Mouse (Mus musculus) G1E (cell line): ENCODE results near the gene Aurka.

Experiments
- CTCF ChIP-seq: IDR thresholded peaks from 2 replicates; pipeline ENCODE4 v1.5.1; 2012; ENCODE audit warnings: low read depth, low read length, inconsistent platforms, mixed read lengths
- GATA1 ChIP-seq: IDR thresholded peaks from 2 replicates; pipeline ENCODE4 v1.6.1; 2012; ENCODE audit warnings: borderline replicate concordance, low read length, inconsistent platforms, mixed read lengths

- TF ChIP-seq CTCF (no peak), GATA1 (no peak)
These were observed 20.0 kb upstream of the Aurka start for GRCm38 (mm10) chr2:172390341-172390740.
